Comparison of ENCODE assay signal across 8 mouse cellular contexts in genomic region chr19:8578293-8578969, GRCm38 (mm10). TPM values are rescaled to one million over a fixed set of nuclear protein-coding genes. Genes with fewer than 3 reads are reported as not detected.
A peak's percentile ranks its signal among the peaks of the same experiment; 100 is the strongest.
DNase-seq lines count a peak whose midpoint lies in the region; ATAC-seq lines count a peak whose summit lies in the region.

No protein-coding gene starts in this region.

- no peaks in the 10 kb centered on the region for H3K36me3 ChIP-seq in forebrain, embryonic 13.5 days (ENCODE audit: poor library complexity, severe bottlenecking)
- H3K36me3 ChIP-seq in hindbrain, embryonic 10.5 days, result no peaks in the 10 kb centered on the region
- no peaks in the 10 kb centered on the region for H3K36me3 ChIP-seq in lung, embryonic 15.5 days

- H3K4me2 ChIP-seq in forebrain, embryonic 13.5 days, result peak overlapping the region; percentile 62
- H3K4me2 ChIP-seq in lung, embryonic 15.5 days, result peak overlapping the region; percentile 80

- H3K9ac ChIP-seq in forebrain, embryonic 13.5 days, result peak overlapping the region; percentile 56
- H3K9ac ChIP-seq in lung, embryonic 15.5 days, result peak overlapping the region; percentile 39

- no peaks in the 10 kb centered on the region for H3K9me3 ChIP-seq in forebrain, embryonic 13.5 days (replicated peaks)
- H3K9me3 ChIP-seq in hindbrain, embryonic 10.5 days, result no peaks in the 10 kb centered on the region
- no peaks in the 10 kb centered on the region for H3K9me3 ChIP-seq in lung, embryonic 15.5 days

- no peaks in the 10 kb centered on the region for H3K27me3 ChIP-seq in forebrain, embryonic 13.5 days
- H3K27me3 ChIP-seq in hindbrain, embryonic 10.5 days (ENCODE audit: insufficient read depth, poor library complexity, severe bottlenecking), result 0 out of 2 replicates have a peak, but pooled peaks cover 4% of the 10 kb centered on the region
- no peaks in the 10 kb centered on the region for H3K27me3 ChIP-seq in lung, embryonic 15.5 days

- no peak overlapping the region for H3K27ac ChIP-seq in forebrain, embryonic 13.5 days
- H3K27ac ChIP-seq in hindbrain, embryonic 10.5 days, result peak overlapping the region; percentile 75
- H3K27ac ChIP-seq in lung, embryonic 15.5 days, result peak overlapping the region; percentile 42; the same call in 1 of the 2 replicates

- peak overlapping the region; percentile 32 for H3K4me3 ChIP-seq in forebrain, embryonic 13.5 days
- peak overlapping the region; percentile 46 for H3K4me3 ChIP-seq in hindbrain, embryonic 10.5 days
- H3K4me3 ChIP-seq in lung, embryonic 15.5 days, result peak overlapping the region; percentile 41

- peaks cover 7% of the 10 kb centered on the region for H3K4me1 ChIP-seq in forebrain, embryonic 13.5 days
- peaks cover 7% of the 10 kb centered on the region for H3K4me1 ChIP-seq in hindbrain, embryonic 10.5 days (replicated peaks)
- H3K4me1 ChIP-seq in lung, embryonic 15.5 days, result peaks cover 8% of the 10 kb centered on the region

- WGBS in forebrain, embryonic 13.5 days, result 7% methylated on average over 24 of the region's 24 CpGs
- WGBS in hindbrain, embryonic 10.5 days, result 10% methylated on average over 24 of the region's 24 CpGs
- WGBS in lung, embryonic 15.5 days, result 4% methylated on average over 24 of the region's 24 CpGs

- DNase-seq in MN1 (ENCODE audit: low spot score), result peak; percentile 14
- DNase-seq in c-Kit-positive CD71-positive TER-119-negative erythroid progenitor cells, embryonic 14.5 days (ENCODE audit: low read depth), result peak; percentile 44
- DNase-seq in hindbrain, embryonic 10.5 days (ENCODE audit: low spot score), result peak; percentile 68
- peak; percentile 90 for DNase-seq in layer of hippocampus, adult 9-11 months
- DNase-seq in ovary, postnatal 14 days (ENCODE audit: low spot score), result peak; percentile 42
- peak; percentile 46 for DNase-seq in urinary bladder, postnatal 25 days (ENCODE audit: low spot score)

- ATAC-seq in forebrain, embryonic 13.5 days, result peak; percentile 81
- peak; percentile 73; the same call in 1 of the 2 replicates for ATAC-seq in lung, embryonic 15.5 days (ENCODE audit: borderline replicate concordance, extremely low read depth, low FRiP score, low TSS enrichment)

RNA-seq across cellular contexts. Expression of gene Slc22a8, which starts 12.6 kb away (rescaled TPM):
- polyA plus RNA-seq in forebrain, embryonic 13.5 days (2015; fragmentation: Nextera tagmentation; extraction: Ambion mirVana), result 1.3 and 1.6 TPM in 2 replicates
- polyA plus RNA-seq in hindbrain, embryonic 10.5 days (2016; fragmentation: Nextera tagmentation; extraction: Ambion mirVana), result 0.09 and 0.21 TPM in 2 replicates
- polyA plus RNA-seq in lung, embryonic 15.5 days (2015; fragmentation: Nextera tagmentation; extraction: Ambion mirVana), result 0.09 and 0.24 TPM in 2 replicates

RNA-seq across cellular contexts. Expression of gene Slc22a6, which starts 39.4 kb away (rescaled TPM):
- 1.6 and 3.2 TPM in 2 replicates for polyA plus RNA-seq in forebrain, embryonic 13.5 days (2015; fragmentation: Nextera tagmentation; extraction: Ambion mirVana)
- polyA plus RNA-seq in hindbrain, embryonic 10.5 days (2016; fragmentation: Nextera tagmentation; extraction: Ambion mirVana), result 0.14 and 0.16 TPM in 2 replicates
- 0.11 TPM in 2 replicates for polyA plus RNA-seq in lung, embryonic 15.5 days (2015; fragmentation: Nextera tagmentation; extraction: Ambion mirVana)

Comparison
In these comparisons a context has a peak if more than half of its experiments do, and no peak if none do; other contexts are left out.
1. DNase-seq: peak in every context shown above with its lines; median percentile 90 in layer of hippocampus, adult 9-11 months; 68 in hindbrain, embryonic 10.5 days; 46 in urinary bladder, postnatal 25 days; 44 in c-Kit-positive CD71-positive TER-119-negative erythroid progenitor cells, embryonic 14.5 days; 42 in ovary, postnatal 14 days; 14 in MN1.